ENCODE assay signal across 15 mouse cellular contexts in the genomic region with DNA sequence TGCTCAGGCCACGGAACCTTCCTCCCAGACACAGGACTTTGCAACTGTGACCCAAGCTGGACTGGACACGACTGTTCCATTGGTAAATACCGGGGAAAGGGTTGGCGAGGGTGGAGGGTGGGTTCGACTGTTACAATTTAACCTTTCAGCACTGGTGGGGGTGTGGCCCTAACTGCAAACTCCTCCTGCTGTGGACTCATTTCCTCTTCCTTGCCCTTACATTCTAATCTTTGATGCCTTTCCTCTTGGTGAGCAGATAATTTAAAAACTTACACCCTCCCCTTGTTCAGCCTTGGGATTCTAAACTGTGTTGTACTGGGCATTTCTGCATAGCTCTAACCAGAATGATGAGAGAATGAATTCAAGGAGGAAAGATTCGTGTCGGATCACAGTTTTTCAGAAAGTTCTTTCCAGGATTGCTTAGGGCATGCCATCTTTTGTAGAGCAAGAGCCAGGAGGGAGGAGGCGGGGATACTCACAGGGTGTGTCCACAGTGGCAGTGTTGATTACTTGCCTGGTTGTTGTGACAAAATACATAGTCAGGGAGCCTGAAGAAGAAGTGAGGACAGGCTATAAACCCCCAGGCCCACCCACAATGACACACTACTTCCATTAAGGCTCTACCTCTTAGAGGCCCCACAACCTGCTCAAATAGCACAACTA.
DNase-seq lines count a peak whose midpoint lies in the region; ATAC-seq lines count a peak whose summit lies in the region.
"Had no signal": no experiment of that assay in that cellular context is flagged by ENCODE, and none has a peak within 500 bp of the region (broad histone marks: within the 10 kb centered on the region; RNA-seq: fewer than 3 reads in every experiment).

No protein-coding gene starts in this region.

- no peak overlapping the region for H3K9ac ChIP-seq in midbrain, embryonic 15.5 days
- H3K9ac ChIP-seq in forebrain, embryonic 15.5 days (replicated peaks): no peak overlapping the region
- H3K9ac ChIP-seq: forebrain, embryonic 12.5 days; hindbrain, embryonic 14.5 days; intestine, embryonic 15.5 days; limb, embryonic 15.5 days had no signal

- 0 out of 2 replicates have a peak overlapping the region, but pooled peaks have one; percentile 17 for H3K27ac ChIP-seq in midbrain, embryonic 10.5 days (replicated peaks)
- H3K27ac ChIP-seq in midbrain, embryonic 15.5 days: no peak overlapping the region
- H3K27ac ChIP-seq in forebrain, embryonic 15.5 days (replicated peaks): no peak overlapping the region
- H3K27ac ChIP-seq: forebrain, embryonic 12.5 days; hindbrain, embryonic 14.5 days; intestine, embryonic 15.5 days; limb, embryonic 15.5 days had no signal

- 93% methylated on average over 8 of the region's 8 CpGs for WGBS in midbrain, embryonic 10.5 days
- 92% methylated on average over 8 of the region's 8 CpGs for WGBS in midbrain, embryonic 15.5 days
- 89% methylated on average over 8 of the region's 8 CpGs for WGBS in forebrain, embryonic 15.5 days

- no peak for DNase-seq in midbrain, embryonic 10.5 days (ENCODE audit: low spot score)
- peak; percentile 65 for DNase-seq in c-Kit-negative CD71-positive TER-119-positive erythroid progenitor cells, embryonic 14.5 days (ENCODE audit: low read depth, low spot score)
- peak; percentile 84 for DNase-seq in liver
- no peak for DNase-seq in layer of hippocampus, adult 8-10 months (ENCODE audit: low spot score in 2 of 2)
- DNase-seq: cerebellum, adult 18-20 months; gastrocnemius, postnatal 36 days had no signal

- peaks cover 9% of the 10 kb centered on the region for H3K4me1 ChIP-seq in midbrain, embryonic 10.5 days
- H3K4me1 ChIP-seq in midbrain, embryonic 15.5 days: no peaks in the 10 kb centered on the region; the same call in 1 of the 2 replicates
- peaks cover 33% of the 10 kb centered on the region for H3K4me1 ChIP-seq in forebrain, embryonic 15.5 days

- no peak overlapping the region for H3K4me2 ChIP-seq in midbrain, embryonic 15.5 days
- H3K4me2 ChIP-seq in forebrain, embryonic 15.5 days (replicated peaks): no peak overlapping the region
- H3K4me2 ChIP-seq: forebrain, embryonic 12.5 days; heart, embryonic 11.5 days; hindbrain, embryonic 14.5 days; intestine, embryonic 15.5 days; limb, embryonic 15.5 days had no signal

- peaks cover 78% of the 10 kb centered on the region for H3K36me3 ChIP-seq in midbrain, embryonic 10.5 days
- H3K36me3 ChIP-seq in midbrain, embryonic 15.5 days (replicated peaks): no peaks in the 10 kb centered on the region
- H3K36me3 ChIP-seq in forebrain, embryonic 15.5 days: peaks cover 14% of the 10 kb centered on the region; the same call in 1 of the 2 replicates
- H3K36me3 ChIP-seq: intestine, embryonic 15.5 days; limb, embryonic 15.5 days had no signal

- ATAC-seq in midbrain, embryonic 15.5 days (replicated peaks): no peak
- ATAC-seq in megakaryocyte, adult 5-6 weeks (ENCODE audit: poor library complexity, severe bottlenecking): peak; percentile 26; the same call in 1 of the 2 replicates
- ATAC-seq in forebrain, embryonic 15.5 days (replicated peaks): no peak
- ATAC-seq in cerebellum, adult (ENCODE audit: insufficient number of reproducible peaks, low FRiP score, low TSS enrichment): no peak
- ATAC-seq: intestine, embryonic 15.5 days had no signal

- H3K4me3 ChIP-seq in midbrain, embryonic 10.5 days: no peak overlapping the region
- no peak overlapping the region for H3K4me3 ChIP-seq in midbrain, embryonic 15.5 days
- no peak overlapping the region for H3K4me3 ChIP-seq in forebrain, embryonic 15.5 days
- H3K4me3 ChIP-seq: forebrain, embryonic 12.5 days; intestine, embryonic 15.5 days; limb, embryonic 15.5 days had no signal

- H3K27me3 ChIP-seq in midbrain, embryonic 10.5 days (ENCODE audit: low read depth, poor library complexity, severe bottlenecking): no peaks in the 10 kb centered on the region
- no peaks in the 10 kb centered on the region for H3K27me3 ChIP-seq in midbrain, embryonic 15.5 days (replicated peaks)
- H3K27me3 ChIP-seq in forebrain, embryonic 15.5 days: no peaks in the 10 kb centered on the region
- H3K27me3 ChIP-seq: forebrain, embryonic 12.5 days; intestine, embryonic 15.5 days; limb, embryonic 15.5 days had no signal

- H3K9me3 ChIP-seq in midbrain, embryonic 10.5 days (replicated peaks): no peaks in the 10 kb centered on the region
- H3K9me3 ChIP-seq in midbrain, embryonic 15.5 days: no peaks in the 10 kb centered on the region
- no peaks in the 10 kb centered on the region for H3K9me3 ChIP-seq in forebrain, embryonic 15.5 days
- H3K9me3 ChIP-seq: forebrain, embryonic 12.5 days; intestine, embryonic 15.5 days; limb, embryonic 15.5 days had no signal

Comparison
In these comparisons a context has a peak if more than half of its experiments do, and no peak if none do; other contexts are left out.
1. DNase-seq: peak in c-Kit-negative CD71-positive TER-119-positive erythroid progenitor cells, embryonic 14.5 days (single experiment) and liver (single experiment); none in midbrain, embryonic 10.5 days (single experiment) and layer of hippocampus, adult 8-10 months (0 of 2).